Mouse (Mus musculus): ENCODE measurements around the gene Car2.

DNA sequence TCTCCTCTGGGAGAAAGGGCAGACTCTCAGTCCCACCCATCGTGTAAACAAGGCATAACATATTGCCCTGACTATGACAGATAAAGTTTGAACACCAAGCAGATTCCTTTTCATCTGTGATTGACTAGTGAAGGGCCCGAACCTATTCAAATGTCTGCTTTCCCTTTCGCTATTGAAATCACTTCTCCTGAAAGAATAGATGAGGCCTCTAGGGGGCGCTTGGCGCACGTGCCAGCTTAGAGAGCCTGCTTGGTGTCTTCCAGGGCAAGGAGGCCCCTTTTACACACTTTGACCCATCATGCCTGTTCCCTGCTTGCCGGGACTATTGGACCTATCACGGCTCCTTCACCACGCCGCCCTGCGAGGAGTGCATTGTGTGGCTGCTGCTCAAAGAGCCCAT, 16.3 kb upstream of the Car2 start:
- TF ChIP-seq CTCF (IDR thresholded peaks at IDR 0.05; ENCODE audit: borderline replicate concordance, control insufficient read depth, extremely low read depth, insufficient read depth, low read length, poor library complexity) (peak; percentile 71; the same call in 1 of the 2 replicates), POLR2A (IDR thresholded peaks at IDR 0.05; ENCODE audit: control insufficient read depth, extremely low read depth, insufficient read depth, low read length, poor library complexity) (no peak)

All from thymus, adult 2 months (tissue).